Mouse (Mus musculus): ENCODE data around the gene Nudc.

The Nudc gene

GRCm38 (mm10) chr4:133536081-133536480 is 9.7 kb downstream of the Nudc start:
- DNase-seq = peak; percentile 55 to 69

- DNase-seq = peak in 1 of 2 experiments; percentile 45
Observed at GRCm38 (mm10) chr4:133532777-133533176, 13.0 kb downstream of the Nudc start.

GRCm38 (mm10) chr4:133527788-133528187 is 18.0 kb downstream of the Nudc start:
- no peak for DNase-seq

- DNase-seq = no peak
Observed at GRCm38 (mm10) chr4:133521502-133521901, 24.3 kb downstream of the Nudc start.

- DNase-seq = peak; percentile 16 to 57
Observed at GRCm38 (mm10) chr4:133519369-133519665, 26.5 kb downstream of the Nudc start.

GRCm38 (mm10) chr4:133518601-133519368 is 27.0 kb downstream of the Nudc start, which contains the start of gene Kdf1:
TSS of gene Kdf1 (plus strand) at chr4:133518963.
- DNase-seq = peak; percentile 82 to 91

- DNase-seq = peak; percentile 84 to 87
Observed at GRCm38 (mm10) chr4:133512972-133513371, 32.8 kb downstream of the Nudc start.

GRCm38 (mm10) chr4:133512511-133512910 is 33.3 kb downstream of the Nudc start:
- peak; percentile 47 to 50 for DNase-seq

- DNase-seq = no peak
Observed at GRCm38 (mm10) chr4:133511050-133511449, 34.7 kb downstream of the Nudc start.

- DNase-seq = no peak
Observed at GRCm38 (mm10) chr4:133508990-133509389, 36.8 kb downstream of the Nudc start.

- no peak for DNase-seq
Observed at GRCm38 (mm10) chr4:133506573-133506972, 39.2 kb downstream of the Nudc start.

GRCm38 (mm10) chr4:133504755-133505485 is 40.9 kb downstream of the Nudc start:
- no peak for DNase-seq

GRCm38 (mm10) chr4:133504300-133504699 is 41.5 kb downstream of the Nudc start:
- no peak for DNase-seq

GRCm38 (mm10) chr4:133501514-133501913 is 44.3 kb downstream of the Nudc start:
- no peak for DNase-seq

- DNase-seq = peak in 1 of 2 experiments; percentile 66
Observed at GRCm38 (mm10) chr4:133498160-133498724, 47.6 kb downstream of the Nudc start, which contains the start of gene Trnp1. TSS of gene Trnp1 (minus strand) at chr4:133498550.

GRCm38 (mm10) chr4:133497461-133498159 is 48.2 kb downstream of the Nudc start:
- peak in 1 of 2 experiments; percentile 53 for DNase-seq

- DNase-seq = no peak
Observed at GRCm38 (mm10) chr4:133496738-133497445, 48.9 kb downstream of the Nudc start.

- DNase-seq = peak in 1 of 2 experiments; percentile 73
Observed at GRCm38 (mm10) chr4:133495711-133496110, 50.1 kb downstream of the Nudc start.

GRCm38 (mm10) chr4:133494867-133495266 is 50.9 kb downstream of the Nudc start:
- no peak for DNase-seq

- peak; percentile 92 to 97 for DNase-seq
Observed at GRCm38 (mm10) chr4:133494432-133494831, 51.4 kb downstream of the Nudc start.

- DNase-seq = peak in 1 of 2 experiments; percentile 46
Observed at GRCm38 (mm10) chr4:133493895-133494294, 51.9 kb downstream of the Nudc start.

GRCm38 (mm10) chr4:133491800-133492199 is 54.0 kb downstream of the Nudc start:
- peak in 1 of 2 experiments; percentile 8 for DNase-seq

Measured in kidney, postnatal 36 days (tissue).